Mouse (Mus musculus) liver, embryonic 15.5 days (tissue): ENCODE data around the gene Fat2. TPM values are rescaled to one million over a fixed set of nuclear protein-coding genes. Genes with fewer than 3 reads are reported as not detected.

ENCODE experiments used
- ATAC-seq: fragments of 200-750 bp; cut with Nextera tagmentation; 2 replicates; pipeline ENCODE4 v1.8.0; 2017; ENCODE audit warnings: moderate number of reproducible peaks, mild to moderate bottlenecking, moderate library complexity; ENCODE audit not compliant: insufficient read depth
- H3K27ac ChIP-seq: fragments of 300-500 bp; sonication (generic); replicated peaks from 2 replicates; pipeline ENCODE4 v1.5.1; 2015; ENCODE audit warnings: mild to moderate bottlenecking, inconsistent platforms
- H3K27me3 ChIP-seq: fragments of 300-500 bp; sonication (generic); 2 replicates; pipeline ENCODE4 v1.6.1; 2015; ENCODE audit warnings: mild to moderate bottlenecking, inconsistent platforms
- H3K36me3 ChIP-seq: fragments of 300-500 bp; sonication (generic); replicated peaks from 2 replicates; pipeline ENCODE4 v1.6.1; 2015; ENCODE audit warnings: moderate library complexity, mild to moderate bottlenecking, inconsistent platforms
- H3K4me1 ChIP-seq: fragments of 300-500 bp; sonication (generic); replicated peaks from 2 replicates; pipeline ENCODE4 v1.6.1; 2015; ENCODE audit warnings: inconsistent platforms
- H3K4me2 ChIP-seq: fragments of 300-500 bp; sonication (generic); 2 replicates; pipeline ENCODE4 v1.6.1; 2015; ENCODE audit warnings: moderate library complexity, mild to moderate bottlenecking, inconsistent platforms
- H3K4me3 ChIP-seq: fragments of 300-500 bp; sonication (generic); replicated peaks from 2 replicates; pipeline ENCODE4 v1.5.1; 2015; ENCODE audit warnings: mild to moderate bottlenecking, inconsistent platforms
- H3K9ac ChIP-seq: fragments of 300-500 bp; sonication (generic); 2 replicates; pipeline ENCODE4 v1.6.1; 2015; ENCODE audit warnings: moderate library complexity, mild to moderate bottlenecking, inconsistent platforms
- H3K9me3 ChIP-seq: fragments of 300-500 bp; sonication (generic); replicated peaks from 2 replicates; pipeline ENCODE4 v1.6.1; 2016; ENCODE audit warnings: inconsistent platforms
- WGBS: fragments of 180-500 bp; shearing (Covaris S2); methylation state at CpG from one replicate; pipeline ENCODE4 v1.1.7; 2015; ENCODE audit warnings: mixed read lengths; ENCODE audit not compliant: insufficient replicate concordance; 5-methylcytosine and 5-hydroxymethylcytosine counted together
- polyA plus RNA-seq: library from polyadenylated mRNA; unstranded; fragments of >200 nt; fragmentation: Nextera tagmentation; extraction: Ambion mirVana; gene quantifications from 2 replicates; pipeline ENCODE4 v1.2.1, GENCODE M21; 2015

Gene Fat2
- not detected in 2 replicates for polyA plus RNA-seq

DNA sequence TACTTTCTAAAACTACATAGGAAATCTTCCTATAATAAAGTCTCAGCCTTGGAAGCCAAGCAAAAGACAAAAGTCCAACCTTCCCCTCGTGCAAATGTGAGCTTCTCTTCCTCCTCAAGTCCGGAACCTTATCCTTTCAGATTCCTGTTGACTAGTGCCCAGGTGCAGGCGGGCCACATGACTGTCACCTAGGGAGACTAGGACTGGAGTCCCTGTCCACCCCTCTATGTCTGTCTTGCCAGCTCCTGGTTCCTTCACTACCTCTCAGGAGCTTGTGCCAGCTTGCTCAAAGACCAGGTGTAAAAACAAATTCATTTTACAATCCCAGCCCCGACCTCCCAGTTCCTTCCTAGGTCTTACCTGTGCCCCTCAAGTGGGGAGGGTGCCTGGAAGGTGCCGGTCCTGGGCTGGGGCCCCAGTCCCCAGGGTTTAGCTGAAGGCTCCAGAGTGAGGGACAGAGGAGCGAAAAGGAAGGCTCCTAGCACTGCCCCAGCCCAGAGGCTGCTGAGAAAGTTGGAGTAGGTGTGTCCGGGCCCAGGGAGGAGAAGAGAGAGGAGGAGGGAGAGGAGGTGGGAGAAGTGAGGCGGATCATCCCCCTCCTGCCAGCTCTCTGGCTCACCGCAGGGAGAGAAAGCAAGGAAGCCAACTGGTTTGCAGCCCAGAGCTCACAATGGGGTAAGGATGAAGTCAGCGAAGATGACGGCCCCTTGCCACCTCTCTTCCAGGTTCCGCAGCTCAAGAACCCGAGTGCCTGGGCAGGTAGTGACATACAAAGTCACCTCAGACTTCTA is at the start of gene Fat2:
Fat2 (minus strand) TSS at position 464 of the 791 bp plus-strand sequence.
- WGBS, result 35% methylated on average over 13 of the region's 13 CpGs
- H3K9me3 ChIP-seq, result no peaks in the 10 kb centered on the region
- ATAC-seq, result no peak
- no peak within 1 kb of the TSS for H3K4me3 ChIP-seq
- H3K36me3 ChIP-seq, result no peaks in the 10 kb centered on the region
- no peak within 1 kb of the TSS for H3K9ac ChIP-seq
- no peak within 1 kb of the TSS for H3K4me2 ChIP-seq
- no peaks in the 10 kb centered on the region for H3K4me1 ChIP-seq
- no peaks in the 10 kb centered on the region; the same call in 1 of the 2 replicates for H3K27me3 ChIP-seq
- H3K27ac ChIP-seq, result no peak within 1 kb of the TSS

DNA sequence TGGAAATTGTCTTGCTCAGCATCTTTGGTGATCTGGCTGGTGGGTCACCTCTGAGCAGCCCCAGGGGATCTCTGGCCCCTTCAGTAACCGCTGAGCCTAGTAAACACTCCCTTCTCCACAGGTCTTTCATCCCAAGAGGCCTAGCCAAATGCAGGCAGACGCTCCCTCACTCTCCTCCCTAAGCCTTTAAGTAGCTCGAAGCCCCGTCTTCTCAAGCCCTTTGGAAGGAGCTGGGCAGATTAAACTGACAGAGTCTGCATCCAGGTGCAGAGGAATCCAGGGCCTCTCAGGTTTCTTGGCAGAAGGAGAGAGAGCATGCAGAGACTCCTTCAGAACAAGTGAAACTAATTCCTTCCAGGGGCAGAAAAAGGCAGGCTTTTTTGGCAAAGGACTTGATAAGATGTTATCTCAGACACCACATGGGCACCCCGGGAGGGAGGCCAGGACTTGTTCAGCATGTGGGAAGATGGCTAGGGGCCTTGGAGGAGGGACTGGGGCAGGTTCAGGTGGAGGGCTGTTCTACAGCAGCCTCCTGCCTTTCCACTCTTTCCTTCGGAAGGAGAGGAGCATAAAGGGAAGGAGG is 47.2 kb upstream of the Fat2 start:
- WGBS, result 31% methylated on average over 6 of the region's 6 CpGs
- H3K9ac ChIP-seq, result no peak overlapping the region
- H3K27me3 ChIP-seq, result peaks cover 16% of the 10 kb centered on the region

DNA sequence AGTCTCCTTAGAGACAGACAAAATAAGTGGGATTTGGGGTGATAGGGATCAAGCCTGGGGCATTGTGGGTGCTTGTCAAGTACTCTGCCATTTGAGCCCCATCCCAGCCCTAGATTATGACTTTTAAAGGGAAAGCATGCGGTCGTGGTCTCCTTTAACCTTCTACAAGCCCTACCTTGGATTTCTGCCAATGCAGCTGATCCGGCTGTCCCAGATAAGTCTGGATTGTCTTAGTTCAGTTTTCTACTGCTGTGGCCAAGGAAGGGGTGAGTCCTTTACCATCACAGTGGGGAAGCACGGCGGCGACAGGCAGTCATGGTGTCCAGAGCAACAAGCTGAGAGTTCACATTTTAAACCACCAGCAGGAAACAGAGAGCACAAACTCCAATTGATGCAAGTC is 44.5 kb upstream of the Fat2 start:
- no peak for ATAC-seq
- no peaks in the 10 kb centered on the region for H3K36me3 ChIP-seq
- no peak overlapping the region for H3K27ac ChIP-seq
- H3K27me3 ChIP-seq, result no peaks in the 10 kb centered on the region
- H3K4me3 ChIP-seq, result no peak overlapping the region
- WGBS, result 52% methylated on average over 6 of the region's 6 CpGs
- H3K9ac ChIP-seq, result no peak overlapping the region
- no peaks in the 10 kb centered on the region for H3K9me3 ChIP-seq
- H3K4me2 ChIP-seq, result no peak overlapping the region
- H3K4me1 ChIP-seq, result no peaks in the 10 kb centered on the region

More for the DNA sequence above, 47.2 kb upstream of the Fat2 start:
- Histone ChIP-seq H3K4me3 (no peak overlapping the region), H3K27ac (no peak overlapping the region), H3K9me3 (no peaks in the 10 kb centered on the region), H3K36me3 (no peaks in the 10 kb centered on the region), H3K4me2 (no peak overlapping the region), H3K4me1 (no peaks in the 10 kb centered on the region)
- no peak for ATAC-seq

DNA sequence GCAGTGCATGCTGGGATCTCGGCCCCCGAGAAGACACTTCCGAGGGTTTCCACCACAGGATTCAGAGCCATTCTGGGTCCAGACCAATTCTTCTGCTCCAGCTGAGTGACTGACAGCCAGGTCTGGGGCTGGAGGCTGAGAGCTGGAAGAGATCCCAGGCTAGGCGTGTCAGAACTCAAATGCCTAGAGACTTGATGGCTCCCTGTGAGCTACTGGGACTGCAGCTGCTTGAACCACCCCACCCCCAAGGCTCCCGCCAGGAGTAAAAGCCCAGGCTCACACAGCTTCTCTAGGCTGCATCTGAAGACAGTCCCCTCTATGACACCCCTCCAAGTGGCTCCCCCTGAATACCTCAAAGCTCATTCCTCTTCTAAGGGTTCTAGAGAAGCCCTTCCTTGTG is 42.0 kb upstream of the Fat2 start:
- WGBS, result 45% methylated on average over 5 of the region's 5 CpGs
- Histone ChIP-seq H3K9me3 (no peaks in the 10 kb centered on the region), H3K9ac (no peak overlapping the region), H3K4me1 (no peaks in the 10 kb centered on the region), H3K4me3 (no peak overlapping the region), H3K36me3 (no peaks in the 10 kb centered on the region), H3K4me2 (no peak overlapping the region), H3K27ac (no peak overlapping the region), H3K27me3 (no peaks in the 10 kb centered on the region)
- no peak for ATAC-seq

DNA sequence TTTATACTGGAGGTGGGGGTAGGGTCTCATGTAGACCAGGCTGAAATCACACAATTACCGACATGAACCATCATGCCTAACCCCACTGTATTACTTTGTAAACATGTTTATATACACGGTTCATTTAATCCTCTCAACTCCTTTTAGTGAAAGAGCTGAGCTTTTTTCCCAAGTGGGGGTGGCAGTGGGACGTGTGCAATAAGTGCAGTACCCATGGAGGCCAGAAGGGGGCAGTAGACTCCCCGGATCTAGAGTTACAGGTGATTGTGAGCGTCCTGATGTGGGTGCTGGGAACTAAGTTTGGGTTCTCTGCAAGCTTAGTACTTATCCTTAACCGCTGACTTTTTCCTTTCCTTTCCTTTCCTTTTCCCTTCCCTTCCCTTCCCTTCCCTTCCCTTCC is 37.5 kb upstream of the Fat2 start:
- no peak overlapping the region for H3K27ac ChIP-seq
- WGBS, result 38% methylated on average over 6 of the region's 6 CpGs
- H3K4me2 ChIP-seq, result no peak overlapping the region
- H3K27me3 ChIP-seq, result no peaks in the 10 kb centered on the region
- H3K36me3 ChIP-seq, result no peaks in the 10 kb centered on the region
- H3K4me3 ChIP-seq, result no peak overlapping the region
- H3K9ac ChIP-seq, result no peak overlapping the region
- H3K9me3 ChIP-seq, result no peaks in the 10 kb centered on the region
- H3K4me1 ChIP-seq, result no peaks in the 10 kb centered on the region
- ATAC-seq, result no peak

DNA sequence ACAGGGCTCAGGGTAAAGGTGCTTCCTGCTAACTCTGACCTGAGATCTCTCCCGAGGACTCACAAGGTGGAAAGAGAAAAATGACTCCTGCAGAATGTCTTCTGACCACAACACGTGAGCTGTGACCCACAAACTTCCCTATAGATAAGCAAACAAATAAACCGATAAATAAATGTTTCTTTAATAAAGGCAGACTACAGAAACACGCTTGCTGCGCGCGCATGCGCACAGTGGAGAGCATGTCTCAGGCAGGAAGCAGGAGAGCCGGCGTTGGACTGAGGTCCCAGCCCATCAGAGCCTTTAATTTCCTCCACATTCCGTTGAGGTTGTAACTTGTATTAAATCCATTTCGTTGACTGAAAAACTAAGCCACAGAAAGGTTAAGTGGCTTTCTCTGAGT is 37.0 kb upstream of the Fat2 start:
- H3K27ac ChIP-seq, result no peak overlapping the region

DNA sequence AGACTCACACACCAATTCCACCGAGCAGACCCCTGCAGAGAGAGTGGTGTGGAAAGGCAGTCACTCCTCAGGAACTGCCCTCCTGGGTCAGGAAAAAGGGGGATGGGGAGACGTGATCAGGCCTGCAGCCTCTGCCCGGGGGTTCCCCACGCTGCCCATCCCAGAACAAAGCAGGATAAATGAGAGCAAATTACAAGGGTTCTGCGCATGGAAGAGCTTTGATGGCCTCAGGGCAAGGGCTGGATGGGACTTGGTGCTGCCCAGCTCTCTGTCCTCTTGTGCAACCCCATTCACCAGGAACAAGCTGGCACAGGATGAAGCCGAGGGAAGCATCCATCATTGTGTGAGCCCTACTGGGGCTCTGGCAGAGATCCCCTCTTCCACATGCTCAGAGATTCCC is 35.6 kb upstream of the Fat2 start:
- Histone ChIP-seq H3K27ac (no peak overlapping the region), H3K4me1 (no peaks in the 10 kb centered on the region), H3K9ac (no peak overlapping the region), H3K9me3 (no peaks in the 10 kb centered on the region), H3K27me3 (no peaks in the 10 kb centered on the region), H3K4me3 (no peak overlapping the region), H3K36me3 (no peaks in the 10 kb centered on the region), H3K4me2 (no peak overlapping the region)
- 45% methylated on average over 6 of the region's 6 CpGs for WGBS
- ATAC-seq, result no peak

More for the DNA sequence above, 37.0 kb upstream of the Fat2 start:
- H3K9ac ChIP-seq, result no peak overlapping the region
- no peaks in the 10 kb centered on the region for H3K27me3 ChIP-seq
- no peak for ATAC-seq
- 57% methylated on average over 12 of the region's 12 CpGs for WGBS
- H3K4me2 ChIP-seq, result no peak overlapping the region
- no peak overlapping the region for H3K4me3 ChIP-seq
- no peaks in the 10 kb centered on the region for H3K4me1 ChIP-seq
- H3K9me3 ChIP-seq, result no peaks in the 10 kb centered on the region
- no peaks in the 10 kb centered on the region for H3K36me3 ChIP-seq

DNA sequence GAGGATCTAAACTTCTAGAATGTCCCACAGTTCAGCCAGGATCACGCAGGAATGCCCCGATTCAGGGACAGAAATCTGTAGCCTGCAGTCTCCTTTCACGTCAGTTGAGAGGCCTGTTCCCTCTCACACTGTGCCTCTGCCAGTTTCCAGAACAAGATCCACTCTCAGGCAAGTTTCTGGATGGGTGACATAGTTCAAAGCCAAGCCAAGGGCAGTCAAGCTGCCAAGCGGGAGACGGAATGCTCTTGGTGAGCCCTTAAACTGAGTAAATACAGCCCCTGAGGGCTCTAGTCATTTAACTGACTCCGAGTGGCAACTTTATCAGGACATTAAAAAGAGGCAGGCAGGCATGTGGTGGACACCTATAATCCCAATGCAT is 32.7 kb upstream of the Fat2 start:
- no peaks in the 10 kb centered on the region for H3K9me3 ChIP-seq
- WGBS, result 54% methylated on average over 6 of the region's 6 CpGs
- no peaks in the 10 kb centered on the region for H3K36me3 ChIP-seq
- H3K4me2 ChIP-seq, result no peak overlapping the region
- no peak overlapping the region for H3K4me3 ChIP-seq
- no peaks in the 10 kb centered on the region for H3K27me3 ChIP-seq
- H3K4me1 ChIP-seq, result no peaks in the 10 kb centered on the region
- no peak overlapping the region for H3K27ac ChIP-seq
- ATAC-seq, result no peak
- no peak overlapping the region for H3K9ac ChIP-seq

DNA sequence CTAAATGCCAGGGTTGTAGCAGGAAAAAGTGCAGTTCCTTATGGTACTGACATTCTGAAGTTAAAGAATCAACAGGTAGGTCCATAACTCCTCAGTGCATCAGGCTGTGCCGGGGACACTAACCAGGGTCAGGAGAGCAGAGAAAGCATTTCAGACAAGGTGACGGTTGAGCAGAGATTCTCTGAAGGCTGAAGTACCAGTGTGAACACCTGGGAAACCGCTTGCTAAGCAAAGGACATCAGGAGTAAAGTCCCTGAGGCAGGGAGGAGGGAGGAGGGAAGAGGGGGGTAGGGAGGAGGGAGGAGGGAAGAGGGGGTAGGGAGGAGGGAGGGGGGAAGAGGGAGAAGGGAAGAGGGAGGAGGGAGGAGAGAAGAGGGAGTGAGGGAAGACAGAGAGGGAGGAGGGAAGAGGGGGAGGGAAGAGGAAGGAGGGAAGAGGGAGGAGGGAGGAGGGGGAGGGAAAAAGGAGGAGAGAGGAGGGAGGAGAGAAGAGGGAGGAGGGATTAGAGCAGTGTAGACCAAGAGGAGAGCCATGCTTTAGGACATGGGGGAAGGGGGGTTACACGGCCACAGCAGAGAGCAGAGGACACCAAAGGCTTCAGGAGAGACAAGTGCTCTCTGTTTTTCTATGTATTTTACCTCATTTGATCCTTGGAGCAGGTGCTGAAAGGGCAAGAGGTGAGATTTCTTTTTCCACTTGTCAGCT is 32.2 kb upstream of the Fat2 start:
- WGBS, result 57% methylated on average over 4 of the region's 4 CpGs
- no peak overlapping the region for H3K4me2 ChIP-seq
- H3K4me3 ChIP-seq, result no peak overlapping the region
- H3K9ac ChIP-seq, result no peak overlapping the region
- H3K27me3 ChIP-seq, result no peaks in the 10 kb centered on the region
- no peaks in the 10 kb centered on the region for H3K36me3 ChIP-seq
- ATAC-seq, result no peak
- no peaks in the 10 kb centered on the region for H3K9me3 ChIP-seq
- no peak overlapping the region for H3K27ac ChIP-seq
- H3K4me1 ChIP-seq, result no peaks in the 10 kb centered on the region

DNA sequence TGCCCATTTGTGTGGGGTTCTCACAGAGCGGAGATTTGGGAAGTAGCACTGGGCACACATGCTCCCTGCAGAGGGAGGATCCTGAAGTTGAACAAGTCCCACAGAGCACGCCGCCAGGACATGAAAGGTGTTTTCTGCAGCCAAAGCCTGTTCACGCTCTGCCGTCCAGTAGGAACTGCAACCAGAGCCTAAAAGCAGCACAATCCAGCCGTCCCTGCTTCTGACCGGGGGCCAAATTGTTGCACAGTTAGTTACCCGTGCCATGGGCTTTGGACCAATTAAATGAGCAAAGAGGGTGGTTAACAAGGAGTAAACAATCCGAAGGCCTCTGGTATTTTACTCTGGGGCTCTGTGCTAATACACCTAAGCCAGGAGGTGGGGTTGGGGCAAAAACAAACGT is 31.4 kb upstream of the Fat2 start:
- WGBS, result 62% methylated on average over 10 of the region's 10 CpGs
- H3K27me3 ChIP-seq, result no peaks in the 10 kb centered on the region
- no peak for ATAC-seq
- no peak overlapping the region for H3K4me2 ChIP-seq
- H3K27ac ChIP-seq, result no peak overlapping the region
- H3K4me3 ChIP-seq, result no peak overlapping the region
- no peaks in the 10 kb centered on the region for H3K4me1 ChIP-seq
- H3K9me3 ChIP-seq, result no peaks in the 10 kb centered on the region
- no peak overlapping the region for H3K9ac ChIP-seq
- no peaks in the 10 kb centered on the region for H3K36me3 ChIP-seq

DNA sequence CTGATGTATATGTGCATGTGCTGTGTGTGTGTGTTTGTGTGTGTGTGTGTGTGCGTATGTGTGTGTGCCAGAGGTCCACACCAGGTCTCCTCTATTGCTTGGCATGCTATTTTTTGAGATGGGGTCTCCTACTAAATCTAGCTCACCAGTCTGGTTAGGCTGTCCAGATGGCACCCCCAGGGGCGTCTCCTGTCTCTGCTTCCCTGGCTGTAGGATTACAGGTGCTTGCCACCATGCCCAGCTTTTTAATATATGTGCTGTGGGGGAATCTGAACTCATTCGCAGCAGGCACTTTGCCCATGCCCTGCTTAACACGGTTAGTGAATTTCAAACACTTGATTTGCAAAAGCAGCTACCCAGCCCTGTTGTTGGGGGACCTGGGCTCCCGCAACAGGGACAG is 29.5 kb upstream of the Fat2 start:
- Histone ChIP-seq H3K36me3 (no peaks in the 10 kb centered on the region), H3K4me1 (no peaks in the 10 kb centered on the region), H3K27me3 (no peaks in the 10 kb centered on the region), H3K9ac (no peak overlapping the region), H3K4me2 (no peak overlapping the region), H3K27ac (no peak overlapping the region), H3K9me3 (no peaks in the 10 kb centered on the region), H3K4me3 (no peak overlapping the region)
- WGBS, result 58% methylated on average over 5 of the region's 5 CpGs
- no peak for ATAC-seq
